Mouse (Mus musculus): ENCODE measurements at regions not wholly inside any gene's neighbourhood (a gene's known extent, or its start where the extent isn't known, plus 50 kb on each side); places are given as distances from the start of the nearest gene placed in this dataset.
"Not testable (repeated sequence)": the region's sequence is repeated elsewhere in the genome, so short reads cannot be mapped to it uniquely, and the experiment has no call there.

DNA sequence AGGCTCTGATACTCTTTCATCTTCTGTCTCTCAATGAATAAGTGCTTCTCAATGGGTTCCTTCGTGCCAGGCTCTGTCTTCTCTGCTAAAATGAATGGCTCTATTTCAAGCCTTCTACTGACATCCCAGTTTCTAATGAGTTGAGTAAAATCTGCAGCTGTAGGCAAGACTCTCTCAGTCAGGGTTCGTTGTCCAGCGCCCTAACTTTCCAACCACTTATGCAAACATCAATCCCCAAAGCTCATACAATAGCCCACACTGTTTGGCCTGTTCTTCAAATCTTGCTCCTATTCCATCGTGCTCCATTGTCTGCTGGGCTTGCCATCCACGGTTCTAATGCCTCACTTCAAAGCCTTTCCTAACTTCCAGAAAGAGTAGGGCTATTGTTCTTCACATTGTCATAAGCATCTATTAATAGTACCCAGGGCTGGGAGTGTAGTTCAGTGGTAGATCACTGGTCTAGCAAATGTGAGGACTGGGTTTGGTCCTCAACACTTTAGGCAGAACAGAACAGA lies 199.7 kb upstream of the 1700056E22Rik start:
- no peak for DNase-seq (ENCODE audit: low spot score)

DNA sequence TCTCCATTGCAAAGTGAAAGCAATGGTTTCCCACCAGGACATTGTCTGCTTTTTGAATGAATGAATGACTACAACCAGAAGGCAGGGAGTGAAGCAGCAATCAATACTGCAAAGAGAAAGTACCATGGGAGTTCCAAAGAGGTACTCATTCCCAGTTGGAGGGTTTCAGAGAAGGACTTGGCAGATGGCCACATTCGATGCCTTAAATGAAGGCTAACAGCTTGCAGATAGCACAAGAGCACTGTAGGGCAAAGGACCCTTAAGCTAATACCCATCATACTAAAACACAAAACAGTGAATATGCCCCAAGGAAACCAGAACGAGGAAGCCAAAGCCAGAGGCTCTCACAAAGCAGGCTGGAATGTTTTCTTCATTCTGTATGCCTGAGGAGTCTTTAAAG lies 188.2 kb upstream of the 1700056E22Rik start:
- DNase-seq (ENCODE audit: low spot score) = no peak

DNA sequence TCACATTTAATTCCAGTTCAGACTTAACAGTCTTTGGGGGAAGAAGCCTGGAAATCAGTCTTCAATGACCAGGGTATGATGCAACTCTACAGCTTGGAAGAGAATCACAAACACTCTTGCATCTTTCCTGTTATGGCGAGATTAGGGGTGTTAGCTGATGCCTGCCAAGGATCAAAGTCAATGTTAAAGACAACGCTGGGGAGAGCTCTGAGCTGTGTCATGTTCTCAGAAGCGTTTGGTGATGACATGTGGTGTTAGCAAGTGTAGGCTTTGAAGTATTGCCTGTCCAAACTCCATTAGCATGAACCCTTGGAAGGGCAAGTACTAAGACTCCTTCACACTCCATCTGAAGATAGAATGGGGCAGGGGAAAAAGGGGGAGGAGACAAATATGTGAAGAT lies 187.7 kb upstream of the 1700056E22Rik start:
- DNase-seq (ENCODE audit: low spot score) = no peak

DNA sequence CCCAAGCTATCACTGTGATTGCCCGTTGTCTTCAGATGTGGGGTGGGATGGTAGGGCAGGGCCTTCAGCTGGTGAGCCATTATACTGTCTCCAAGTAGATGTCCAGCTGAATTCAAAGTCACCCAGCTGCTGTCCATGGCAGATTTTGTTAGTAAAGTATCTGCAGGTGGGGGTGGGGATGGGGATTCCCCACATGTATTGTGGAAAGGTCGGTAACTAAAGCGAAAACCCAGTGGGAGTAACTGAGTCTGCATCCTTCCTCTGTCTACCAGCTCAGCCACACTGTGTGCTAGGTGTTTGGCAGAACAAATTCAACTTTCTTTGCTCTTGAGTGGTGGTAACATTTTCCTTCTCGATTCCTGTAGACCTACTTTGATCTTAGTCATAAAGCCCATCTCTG lies 163.2 kb upstream of the 1700056E22Rik start:
- DNase-seq (ENCODE audit: low spot score) = no peak

DNA sequence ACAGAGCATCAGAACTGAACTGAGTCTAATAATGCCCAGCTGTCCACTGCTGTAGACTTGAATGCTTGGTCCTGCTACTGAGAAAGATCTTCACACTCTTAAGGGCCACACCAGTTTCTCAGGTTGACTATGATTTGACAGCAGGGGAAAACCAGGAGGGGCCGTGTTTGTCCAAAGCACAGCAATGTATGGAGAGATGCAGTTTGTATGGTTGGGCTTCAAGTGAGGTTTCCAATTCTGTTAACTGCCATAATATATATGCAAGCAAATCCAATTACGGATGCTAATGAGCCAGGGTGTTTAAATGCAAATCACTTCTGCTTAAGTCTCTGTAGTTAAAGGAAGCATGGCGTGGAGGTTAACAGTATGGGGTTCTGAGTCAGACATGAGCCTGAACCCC lies 157.2 kb upstream of the 1700056E22Rik start:
- no peak for DNase-seq (ENCODE audit: low spot score)

- DNase-seq (ENCODE audit: low spot score) = no peak
These were observed 153.5 kb upstream of the 1700056E22Rik start for GRCm38 (mm10) chr1:184187582-184187981.

GRCm38 (mm10) chr1:184182163-184182562 lies 148.1 kb upstream of the 1700056E22Rik start:
- no peak for DNase-seq (ENCODE audit: low spot score)

DNA sequence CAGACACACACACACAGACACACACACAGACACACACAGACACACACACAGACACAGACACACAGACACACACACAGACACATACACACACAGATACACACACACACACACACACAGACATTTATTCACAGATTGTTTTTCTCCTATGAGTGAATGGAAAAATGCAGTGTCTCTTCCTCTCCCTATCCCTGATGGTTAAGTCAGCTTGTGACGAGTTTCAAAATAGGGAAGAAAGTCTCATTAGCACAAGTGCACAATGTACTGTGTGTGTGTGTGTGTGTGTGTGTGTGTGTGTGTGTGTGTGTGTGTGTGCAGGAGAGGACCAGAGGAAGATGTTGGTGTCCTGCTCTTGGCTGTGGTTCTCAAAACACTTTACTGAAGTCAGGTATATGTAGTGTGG lies 140.3 kb upstream of the 1700056E22Rik start:
- DNase-seq (ENCODE audit: low spot score) = not testable (repeated sequence)

GRCm38 (mm10) chr1:184173739-184174138 lies 139.6 kb upstream of the 1700056E22Rik start:
- DNase-seq (ENCODE audit: low spot score) = no peak

DNA sequence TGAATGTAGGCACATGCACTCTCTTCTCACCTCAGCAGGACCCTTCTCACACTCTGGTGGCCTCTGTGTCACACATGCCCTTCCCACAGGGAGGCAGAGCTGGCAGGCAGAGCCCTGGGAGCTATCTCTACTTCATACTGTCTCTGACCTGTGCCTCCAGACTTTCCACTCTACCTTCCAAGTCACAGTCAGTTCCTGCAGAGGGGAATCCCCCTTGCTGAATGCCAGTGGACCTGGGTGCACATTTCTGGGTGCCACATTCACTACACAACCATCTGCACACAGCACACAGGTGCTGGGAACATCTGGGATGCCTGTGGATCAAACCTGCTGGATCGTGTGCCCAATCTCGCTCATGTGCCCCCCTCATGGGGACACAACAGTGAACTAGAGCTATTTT lies 138.9 kb upstream of the 1700056E22Rik start:
- no peak for DNase-seq (ENCODE audit: low spot score)

DNA sequence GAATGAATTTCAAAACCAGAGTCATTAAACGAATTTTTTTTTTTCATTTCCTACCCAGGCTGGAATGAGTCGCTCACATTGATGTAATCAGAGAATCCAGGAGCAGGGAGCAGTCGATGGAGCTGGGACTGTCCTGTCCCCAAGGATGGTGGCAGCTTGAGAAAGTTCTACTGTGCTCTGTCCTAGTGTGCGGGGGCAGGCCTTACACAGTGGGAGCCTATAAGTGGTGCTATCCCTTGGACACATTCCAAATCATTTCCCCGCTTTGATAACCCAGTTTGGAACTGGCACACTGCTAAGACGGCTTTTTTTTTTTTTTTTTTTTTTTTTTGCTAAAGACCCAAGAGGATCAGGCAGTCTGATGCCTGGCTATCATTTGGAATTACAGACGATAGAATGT lies 137.5 kb upstream of the 1700056E22Rik start:
- no peak for DNase-seq (ENCODE audit: low spot score)

DNA sequence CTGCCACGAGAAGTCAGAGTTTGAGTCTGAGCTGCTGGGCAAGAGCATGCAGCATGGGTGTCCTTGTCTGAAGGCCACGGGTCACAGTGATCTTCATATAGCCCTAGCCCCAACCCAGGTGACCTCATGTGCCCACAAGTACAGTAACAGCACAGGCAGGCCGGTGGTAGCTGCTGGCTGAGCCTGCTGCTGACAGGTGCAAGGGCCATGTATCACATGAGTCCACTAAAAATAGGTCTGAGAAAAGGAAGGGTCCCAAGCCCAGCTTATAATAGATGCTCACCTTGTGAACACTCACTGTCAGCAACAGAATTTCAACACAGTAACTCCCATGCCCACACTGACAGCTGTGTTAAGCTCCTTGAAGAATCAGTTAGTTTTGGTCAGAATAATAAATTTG lies 136.8 kb upstream of the 1700056E22Rik start:
- DNase-seq (ENCODE audit: low spot score) = no peak

DNA sequence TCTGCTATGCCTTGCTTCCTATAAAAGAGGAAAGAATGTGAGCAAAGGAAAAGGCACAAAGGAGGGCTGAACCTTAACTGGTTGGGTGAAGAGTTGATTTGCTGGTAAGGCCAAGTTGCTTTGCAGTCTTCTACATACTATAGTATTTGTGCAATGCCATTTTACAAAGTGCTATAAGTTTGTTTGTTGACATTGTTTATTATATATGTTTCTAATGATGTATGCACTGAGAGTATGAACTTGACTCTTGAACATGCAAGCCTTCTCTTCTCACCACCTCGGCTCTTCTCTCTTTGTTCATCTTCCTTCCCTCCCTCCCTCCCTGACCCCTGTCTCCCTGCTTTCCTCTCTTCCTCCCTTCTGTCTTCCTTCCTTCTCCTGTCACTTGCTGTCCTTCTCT lies 135.9 kb upstream of the 1700056E22Rik start:
- DNase-seq (ENCODE audit: low spot score) = no peak

DNA sequence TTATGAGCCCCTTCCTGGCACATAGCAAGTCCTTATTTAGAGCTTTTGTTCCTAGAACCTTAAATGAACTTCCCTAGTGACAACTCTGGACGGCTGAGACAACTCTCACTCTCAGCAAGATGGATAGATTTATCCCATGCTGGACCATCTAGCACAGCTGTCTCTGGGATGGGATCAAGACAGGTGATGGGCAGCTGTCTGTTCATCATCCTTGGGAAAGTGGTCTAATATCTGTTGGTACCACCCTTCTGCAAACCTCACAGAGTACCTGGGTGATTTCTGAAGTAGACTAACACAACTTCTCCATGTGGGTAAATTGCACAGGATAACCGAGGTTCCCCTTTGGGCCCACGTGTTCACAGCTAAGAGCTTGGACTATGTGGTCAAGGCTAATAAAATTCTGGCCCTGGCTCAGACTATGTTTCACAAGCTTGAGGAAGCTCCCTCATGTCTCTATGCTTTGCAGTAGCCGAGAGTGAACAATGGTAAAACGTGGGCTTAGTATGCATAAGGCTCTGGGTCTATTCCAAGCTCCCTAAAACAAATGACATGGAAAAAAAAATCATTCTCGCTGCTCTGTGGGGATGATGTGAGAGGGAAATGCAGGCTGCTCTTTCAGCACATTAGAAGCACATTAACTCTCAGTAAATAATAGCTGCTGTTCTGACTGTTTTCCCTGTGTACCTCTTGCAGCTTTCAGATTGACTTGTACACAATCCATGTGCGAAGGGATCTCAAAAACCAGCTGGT lies 135.1 kb upstream of the 1700056E22Rik start:
- no peak for DNase-seq (ENCODE audit: low spot score)

- no peak for DNase-seq (ENCODE audit: low spot score)
These were observed 132.8 kb upstream of the 1700056E22Rik start for GRCm38 (mm10) chr1:184166951-184167350.

GRCm38 (mm10) chr1:184162526-184162925 lies 128.4 kb upstream of the 1700056E22Rik start:
- DNase-seq (ENCODE audit: low spot score) = not testable (repeated sequence)

- DNase-seq (ENCODE audit: low spot score) = no peak
These were observed 113.6 kb upstream of the 1700056E22Rik start for GRCm38 (mm10) chr1:184147713-184148112.

- DNase-seq (ENCODE audit: low spot score) = no peak
These were observed 108.9 kb upstream of the 1700056E22Rik start for GRCm38 (mm10) chr1:184142974-184143373.

DNA sequence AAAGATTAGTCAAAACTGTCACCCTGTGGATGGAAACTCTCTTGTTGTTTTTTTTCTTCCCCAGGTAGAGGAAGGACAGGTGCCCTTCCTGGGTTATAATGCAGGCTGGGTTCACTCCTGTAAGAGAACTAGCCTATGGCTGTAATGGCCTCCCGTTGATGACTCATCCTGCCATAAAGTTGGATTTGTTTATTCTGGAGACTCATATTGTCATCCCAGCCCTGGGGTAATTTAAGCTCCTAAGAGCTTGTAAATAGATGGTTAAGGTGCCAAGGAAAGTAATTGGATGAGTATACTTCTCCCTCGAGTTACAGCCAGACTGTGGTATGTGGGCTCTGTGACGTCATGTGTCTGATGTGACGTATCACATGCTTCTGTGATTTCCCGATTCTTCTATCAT lies 106.4 kb upstream of the 1700056E22Rik start:
- DNase-seq (ENCODE audit: low spot score) = no peak

GRCm38 (mm10) chr1:184140082-184140481 lies 106.0 kb upstream of the 1700056E22Rik start:
- DNase-seq (ENCODE audit: low spot score) = no peak

DNA sequence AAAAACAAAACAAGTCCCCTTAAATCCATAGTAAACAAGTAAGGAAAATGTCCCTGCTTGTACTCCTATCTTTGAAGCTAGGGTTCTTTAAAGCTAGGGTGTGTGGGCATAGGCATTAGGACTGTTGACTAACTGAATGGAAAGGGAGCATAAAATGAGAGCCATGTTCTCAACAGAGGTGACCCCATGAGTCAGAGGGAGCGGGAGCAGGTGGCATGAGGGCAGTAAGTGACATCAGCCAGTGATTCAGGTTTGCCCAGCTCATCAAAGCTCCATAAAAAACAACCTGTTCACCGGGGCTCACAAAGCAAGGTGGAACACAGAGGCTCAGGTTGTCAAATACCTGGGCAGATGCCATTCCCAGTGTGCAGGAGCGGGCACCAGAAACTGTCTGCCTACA lies 104.6 kb upstream of the 1700056E22Rik start:
- no peak for DNase-seq (ENCODE audit: low spot score)

GRCm38 (mm10) chr1:184130897-184131296 lies 96.8 kb upstream of the 1700056E22Rik start:
- no peak for DNase-seq (ENCODE audit: low spot score)

DNA sequence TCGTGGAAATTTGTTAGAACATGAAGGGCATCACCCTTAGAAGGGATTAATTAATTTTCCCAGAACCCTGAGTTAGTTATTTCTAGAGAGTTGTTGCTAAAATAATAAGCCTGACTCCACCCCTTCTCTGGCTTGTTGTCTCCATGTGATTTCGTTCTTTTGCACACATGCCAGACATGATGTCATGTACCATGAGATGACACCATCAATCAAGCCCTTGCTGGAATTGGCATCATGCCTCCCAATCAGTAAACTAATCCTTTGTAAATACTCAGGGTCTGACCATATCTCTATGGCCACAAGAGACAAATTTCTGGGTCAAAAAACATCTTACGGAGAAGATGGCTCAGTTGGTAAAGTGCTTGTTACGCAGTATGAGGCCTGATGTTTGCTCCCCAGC lies 93.2 kb upstream of the 1700056E22Rik start:
- DNase-seq (ENCODE audit: low spot score) = no peak

GRCm38 (mm10) chr1:184126909-184127308 lies 92.8 kb upstream of the 1700056E22Rik start:
- DNase-seq (ENCODE audit: low spot score) = no peak
